Mouse (Mus musculus) thymus, postnatal 10 days (tissue): ENCODE data around the gene Cldn34b2.
"Not testable (repeated sequence)": the region's sequence is repeated elsewhere in the genome, so short reads cannot be mapped to it uniquely, and the experiment has no call there.

ENCODE experiments used
- DNase-seq, 2 experiments: peaks; one replicate each; pipeline ENCODE4 v3.0.0; 2021; ENCODE audit warnings: low spot score in 2 of 2

Gene Cldn34b2

DNA sequence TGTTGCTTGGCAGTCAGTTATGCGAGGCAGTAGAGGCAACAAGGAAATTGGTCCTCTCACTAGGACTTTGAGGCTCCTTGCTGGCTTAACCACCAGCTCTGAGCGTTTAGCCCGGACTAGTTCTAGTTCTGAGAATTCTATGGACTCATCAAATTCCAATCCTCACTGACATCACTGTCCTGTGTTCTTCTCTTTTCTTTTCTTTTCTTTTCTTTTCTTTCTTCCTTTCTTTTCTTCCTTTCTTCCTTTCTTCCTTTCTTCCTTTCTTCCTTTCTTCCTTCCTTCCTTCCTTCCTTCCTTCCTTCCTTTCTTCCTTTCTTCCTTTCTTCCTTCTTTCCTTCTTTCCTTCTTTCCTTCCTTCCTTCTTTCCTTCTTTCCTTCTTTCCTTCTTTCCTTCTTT, at the start of gene Cldn34b2:
Gene Cldn34b2 (minus strand): TSS at position 101 of the 400 bp plus-strand sequence.
- DNase-seq, result not testable (repeated sequence)

DNA sequence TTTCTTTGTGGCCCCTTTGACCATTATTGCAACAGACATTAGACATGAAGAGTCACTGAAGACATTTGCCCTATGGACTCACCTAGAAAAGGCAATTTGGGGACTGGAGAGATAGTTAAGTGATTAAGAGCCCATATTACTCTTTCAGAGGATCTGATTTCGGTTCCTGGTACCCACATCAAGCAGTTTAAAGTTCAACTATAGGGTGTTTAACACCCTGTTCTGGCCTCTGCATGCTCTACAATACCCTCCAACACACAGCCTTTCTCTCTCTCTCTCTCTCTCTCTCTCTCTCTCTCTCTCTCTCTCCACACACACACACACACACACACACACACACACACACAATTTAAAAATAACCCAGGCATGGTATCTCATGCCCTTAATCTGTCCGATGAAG, 49.4 kb upstream of the Cldn34b2 start:
- no peak for DNase-seq

DNA sequence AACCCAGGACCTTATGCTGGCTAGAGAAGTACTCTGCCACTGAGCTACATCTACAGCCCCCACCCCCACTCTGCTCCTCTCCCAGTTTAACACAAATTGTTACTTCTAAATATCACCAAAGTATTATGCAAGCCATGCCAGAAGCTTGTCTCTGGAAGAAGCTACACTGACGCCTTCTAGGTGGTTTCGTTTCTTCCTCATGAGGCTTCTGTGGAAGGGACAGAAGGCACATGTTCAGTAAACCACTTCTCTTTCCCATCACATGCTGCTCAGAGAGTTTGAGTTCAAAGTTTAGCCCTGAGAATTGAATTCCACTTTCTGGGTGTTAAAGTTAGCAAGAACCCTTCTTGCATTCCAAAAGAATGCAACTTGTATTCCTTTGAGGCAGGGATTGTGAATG, 49.0 kb upstream of the Cldn34b2 start:
- no peak for DNase-seq

DNA sequence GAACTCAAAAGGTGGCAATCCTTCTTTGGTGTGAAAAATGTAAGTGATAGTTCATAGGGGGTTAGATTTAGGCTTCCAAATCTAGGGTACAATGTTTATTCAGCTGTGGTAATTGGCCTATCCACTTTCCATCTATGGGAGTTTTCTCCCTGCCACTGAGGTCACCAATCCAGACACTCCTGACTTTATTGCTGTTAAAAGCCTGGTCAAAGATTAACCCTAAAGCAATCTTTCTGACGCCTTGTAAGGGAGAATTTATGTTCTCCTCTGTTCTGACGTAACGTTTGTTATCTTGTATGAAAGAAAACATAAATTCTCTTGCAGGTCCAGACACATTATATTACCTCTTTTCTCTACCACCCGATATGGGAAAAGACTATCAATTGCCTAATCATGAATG, 47.4 kb upstream of the Cldn34b2 start:
- no peak for DNase-seq

DNA sequence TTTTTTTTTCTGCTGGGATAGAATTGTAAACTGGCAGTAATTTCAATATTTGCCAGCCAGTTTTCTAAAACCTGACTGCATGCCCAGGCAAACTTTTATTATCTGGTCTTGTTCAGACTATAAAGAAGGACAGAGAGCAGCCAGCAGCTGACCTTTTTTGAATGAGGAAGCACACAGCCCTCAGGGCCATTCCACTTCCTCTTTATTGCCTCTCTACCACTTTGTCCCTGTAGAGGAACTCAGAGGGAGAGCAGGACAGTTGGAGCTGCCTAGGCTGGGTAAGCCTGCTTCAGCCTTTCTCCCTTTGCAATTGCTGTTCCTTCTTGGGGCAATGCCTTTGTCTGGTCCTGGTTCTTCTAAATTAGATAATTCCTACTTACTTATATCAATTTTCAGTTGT, 44.1 kb upstream of the Cldn34b2 start:
- DNase-seq, result no peak

DNA sequence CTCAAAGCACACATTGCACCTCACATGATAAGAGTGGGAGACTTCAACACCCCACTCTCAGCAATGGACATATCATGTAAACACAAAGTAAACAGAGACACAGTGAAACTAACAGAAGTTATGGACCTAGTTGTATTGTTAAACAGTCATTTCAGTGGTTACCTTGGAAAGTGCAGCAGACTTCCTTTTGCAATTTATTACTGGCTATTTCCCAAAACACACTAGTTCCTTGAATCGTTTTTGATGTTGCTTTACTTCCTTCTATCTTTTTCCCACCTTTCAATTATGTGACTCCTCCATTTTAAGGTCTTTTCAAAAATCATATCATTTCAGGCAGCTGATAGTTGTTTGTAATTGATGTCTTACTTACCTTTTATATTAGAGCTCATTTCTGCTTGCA, 43.5 kb upstream of the Cldn34b2 start:
- no peak for DNase-seq

DNA sequence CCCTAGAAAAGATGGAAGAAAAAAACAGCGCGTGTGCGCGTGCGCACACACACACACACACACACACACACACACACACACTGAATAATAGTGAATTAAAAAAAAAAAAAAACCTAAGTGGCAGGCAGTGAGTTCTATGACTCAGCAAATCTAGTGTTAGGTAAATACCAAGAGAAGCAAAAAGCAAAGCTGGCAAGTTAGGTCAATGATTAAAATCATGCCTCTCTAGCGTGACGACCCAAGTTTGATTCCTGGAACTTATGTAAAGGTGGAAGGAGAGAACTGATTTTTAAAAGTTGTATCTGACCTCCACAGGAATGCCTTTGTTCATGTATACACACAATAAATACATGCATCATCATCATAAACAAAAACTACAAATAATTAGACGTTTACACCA, 41.7 kb upstream of the Cldn34b2 start:
- DNase-seq, result no peak

DNA sequence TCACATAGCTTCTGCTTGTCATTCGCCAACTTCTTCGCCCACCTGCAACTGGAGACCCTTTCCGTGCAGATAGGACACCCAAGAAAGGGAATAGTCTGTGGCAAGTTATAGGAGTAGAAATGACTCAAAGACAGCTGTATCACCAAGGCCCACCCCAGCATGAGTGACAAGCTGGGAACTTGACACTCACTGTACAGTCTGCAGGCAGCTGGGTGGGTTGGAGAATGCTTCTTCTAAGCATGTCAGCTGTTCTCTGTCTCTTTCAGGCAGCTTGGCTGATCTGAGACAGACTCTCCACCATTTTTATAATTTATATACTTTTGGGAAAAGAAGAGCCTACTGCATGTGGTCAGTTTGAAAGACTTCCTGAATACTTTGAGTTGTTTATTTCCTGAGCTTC, 39.5 kb upstream of the Cldn34b2 start:
- no peak for DNase-seq

DNA sequence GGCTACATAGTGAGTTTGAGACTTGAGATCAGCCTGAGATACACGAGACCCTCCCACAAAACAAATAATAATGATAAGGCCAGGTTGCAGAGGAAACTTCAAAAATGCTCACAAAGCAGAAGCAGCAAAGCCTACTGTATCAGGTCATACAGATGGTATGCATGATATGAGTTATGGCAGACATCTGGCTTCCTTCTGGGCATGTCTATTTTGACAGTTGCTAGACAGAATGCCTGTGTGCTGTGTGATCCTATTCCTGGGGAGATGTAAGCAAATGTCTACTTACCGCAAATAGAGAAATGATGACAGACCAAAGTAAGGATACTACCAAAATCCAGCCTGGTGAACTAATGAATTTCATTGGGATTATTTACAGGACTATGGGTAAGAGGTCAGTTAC, 38.1 kb upstream of the Cldn34b2 start:
- DNase-seq, result no peak

DNA sequence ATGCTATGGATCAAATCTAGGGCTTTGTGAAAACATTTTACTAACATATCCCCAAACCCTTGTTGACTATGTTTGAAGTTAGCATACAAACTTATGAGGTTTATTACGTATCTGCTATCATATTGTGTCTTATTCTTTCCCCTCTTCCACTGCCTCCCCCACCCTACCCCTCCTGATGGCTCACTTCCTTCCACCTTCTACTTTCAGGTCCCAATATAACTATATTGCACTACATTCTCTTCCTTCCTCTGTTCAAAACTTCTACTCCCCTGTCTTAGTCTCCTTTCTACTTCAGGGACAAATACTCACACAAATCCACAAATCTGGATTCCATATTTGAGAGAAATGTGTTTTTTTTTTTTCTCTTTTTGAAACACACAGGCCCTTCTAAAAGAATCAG, 35.3 kb upstream of the Cldn34b2 start:
- no peak for DNase-seq

DNA sequence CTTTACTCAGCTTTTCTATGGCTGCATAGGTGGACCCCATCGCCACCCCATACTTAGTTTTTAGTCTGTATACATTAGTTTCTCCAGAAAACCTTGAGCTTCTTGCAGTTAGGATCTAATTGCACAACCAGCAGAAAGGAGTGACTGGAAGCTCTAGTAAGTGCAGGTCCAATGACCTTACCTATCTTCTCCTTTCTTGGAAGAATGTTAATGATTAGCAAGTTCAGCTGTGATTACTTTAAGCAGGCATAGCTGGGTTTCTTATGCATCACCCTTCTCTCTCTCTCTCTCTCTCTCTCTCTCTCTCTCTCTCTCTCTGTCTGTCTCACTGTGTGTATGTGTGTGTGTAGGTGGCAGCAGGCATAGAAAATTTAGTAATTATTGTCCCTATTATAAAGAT, 23.7 kb upstream of the Cldn34b2 start:
- no peak for DNase-seq

DNA sequence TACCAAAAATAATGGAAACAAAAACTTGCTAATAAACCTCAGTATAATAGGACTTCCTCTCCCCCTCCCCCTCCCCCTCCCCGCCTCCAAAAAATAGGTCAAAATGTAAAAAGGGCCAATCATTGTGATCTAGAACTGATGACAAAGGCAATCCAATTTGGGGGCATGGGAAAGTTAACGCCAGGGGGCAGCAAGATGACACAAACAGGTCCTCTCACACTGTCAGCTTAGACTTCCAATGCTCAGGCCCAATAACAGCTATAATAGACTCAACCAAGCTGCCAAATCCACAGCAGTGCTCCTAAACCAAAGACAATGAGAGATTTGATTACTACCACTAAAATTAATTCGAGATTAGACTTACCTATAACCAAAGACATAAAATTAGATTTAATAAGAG, 16.5 kb upstream of the Cldn34b2 start:
- peak; percentile 7 to 39 for DNase-seq

DNA sequence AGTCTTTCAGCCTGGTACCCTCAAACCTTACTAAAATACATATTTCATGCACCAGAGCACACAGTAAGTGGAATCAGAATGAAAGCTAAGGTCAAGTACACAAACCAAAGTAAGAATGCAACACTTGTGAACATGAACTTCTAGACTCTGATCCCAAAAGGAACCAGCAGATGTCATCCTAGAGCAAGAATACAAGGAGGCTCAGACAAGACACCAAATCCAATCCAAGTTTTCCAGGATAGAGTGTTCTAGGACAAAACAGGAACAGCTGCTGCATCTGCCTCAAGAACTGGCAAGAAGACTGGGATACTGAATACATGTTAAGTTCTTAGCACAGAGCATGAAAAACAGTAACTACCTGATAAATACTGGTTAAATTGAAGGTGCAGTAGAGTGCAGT, 30.2 kb downstream of the Cldn34b2 start:
- no peak for DNase-seq

DNA sequence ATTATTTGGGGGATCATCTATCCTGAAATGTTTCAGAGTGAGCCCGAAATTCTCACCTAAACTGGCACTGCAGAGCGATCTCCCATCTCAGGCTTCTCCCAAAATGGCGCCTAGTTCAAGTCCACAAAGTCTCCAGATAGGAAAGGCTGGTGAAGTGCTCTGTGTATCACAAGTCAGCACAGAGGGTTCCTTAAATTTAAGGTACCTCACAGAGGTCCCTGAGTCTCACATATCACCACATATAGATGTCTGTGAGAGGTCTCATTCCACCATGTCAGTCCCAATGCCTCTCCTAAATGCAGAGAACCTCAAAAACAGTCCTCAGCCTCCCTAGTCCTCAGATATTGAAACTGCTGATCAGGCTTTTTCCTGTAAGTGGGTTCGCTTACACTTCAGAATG, 34.6 kb downstream of the Cldn34b2 start, which contains the start of gene Magea2:
Gene Magea2 (minus strand): TSS at position 101 of the 400 bp plus-strand sequence.
- DNase-seq, result not testable (repeated sequence)

DNA sequence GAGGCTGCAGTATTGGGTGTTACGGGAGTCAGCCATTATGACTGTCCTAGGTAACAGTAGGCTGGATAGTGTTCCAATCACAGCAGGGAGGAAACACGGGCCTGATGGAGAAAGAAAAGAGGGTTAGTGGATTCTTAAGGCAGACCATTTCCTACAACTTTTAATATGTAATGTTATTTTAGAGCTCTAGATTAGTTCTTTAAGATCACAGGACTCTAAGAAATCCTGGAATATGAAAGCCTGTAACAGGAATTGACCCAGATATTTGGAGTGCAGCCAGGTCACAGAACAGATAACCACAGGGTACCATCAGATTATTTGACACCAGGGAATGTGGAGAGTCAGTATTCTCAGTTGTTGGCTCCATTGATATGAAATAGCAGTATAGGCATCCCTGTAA, 38.5 kb downstream of the Cldn34b2 start, which contains the start of gene Magea1:
Gene Magea1 (minus strand): TSS at position 101 of the 400 bp plus-strand sequence.
- DNase-seq, result not testable (repeated sequence)
